Mouse (Mus musculus): Measurements from ENCODE around the gene Zfp830. TPM values are rescaled to one million over a fixed set of nuclear protein-coding genes. Genes with fewer than 3 reads are reported as not detected.

Gene Zfp830
- total RNA-seq, 2 experiments from 2014 or later, result 13.7 to 15.2 TPM

Other genes with a start within 250 kb of the Zfp830 start
- gene Cct6b, start within 50 bp of the Zfp830 start, total RNA-seq (2021), result under 1 TPM; 0.18 to 0.33 TPM
- gene Lig3, start 16.8 kb downstream of the Zfp830 start, total RNA-seq (2021), result 10 to 100 TPM; 16.5 to 18.5 TPM
- gene Rffl, start 106.9 kb downstream of the Zfp830 start, total RNA-seq (2021), result 1 to 10 TPM; 5.5 to 7.6 TPM
- 1 to 10 TPM; 5.4 to 8.0 TPM for gene Rad51d, start 126.3 kb downstream of the Zfp830 start, total RNA-seq (2021)
- not detected for gene Fndc8, start 127.8 kb downstream of the Zfp830 start, total RNA-seq (2021)
- 10 to 100 TPM; 11.1 to 18.7 TPM for gene Nle1, start 144.1 kb downstream of the Zfp830 start, total RNA-seq (2021)
- gene Unc45b, start 146.2 kb downstream of the Zfp830 start, total RNA-seq (2021), result 100 to 1,000 TPM; 101 to 115 TPM
- 10 to 100 TPM; 29.9 to 35.5 TPM for gene Slfn5, start 187.0 kb downstream of the Zfp830 start, total RNA-seq (2021)
- gene Slfn9, start 227.5 kb downstream of the Zfp830 start, total RNA-seq (2021), result 1 to 10 TPM; 2.9 to 4.0 TPM